Mouse (Mus musculus): ENCODE results near the gene Txnrd3. TPM values are rescaled to one million over a fixed set of nuclear protein-coding genes. Genes with fewer than 3 reads are reported as not detected.

Gene Txnrd3
- total and polyA plus RNA-seq, 3 experiments: 9.0 to 12.9 (median 11.4) TPM

Other genes with a start within 250 kb of the Txnrd3 start
- 10 to 100 TPM; 26.3 to 39.4 TPM for gene Chchd6, start 48.3 kb upstream of the Txnrd3 start, total RNA-seq (2021)
- gene Chchd6, start 48.3 kb upstream of the Txnrd3 start, polyA plus RNA-seq (2012; rRNA removed): 34.2 and 54.1 TPM in 2 replicates
- not detected for gene Vmn1r40, start 63.6 kb downstream of the Txnrd3 start, total RNA-seq (2021)
- not detected in 2 replicates for gene Vmn1r40, start 63.6 kb downstream of the Txnrd3 start, polyA plus RNA-seq (2012; rRNA removed)
- gene Vmn1r41, start 96.8 kb downstream of the Txnrd3 start, total RNA-seq (2021): not detected
- gene Vmn1r41, start 96.8 kb downstream of the Txnrd3 start, polyA plus RNA-seq (2012; rRNA removed): not detected in 2 replicates
- gene Vmn1r42, start 232.4 kb downstream of the Txnrd3 start, total RNA-seq (2021): not detected
- not detected in 2 replicates for gene Vmn1r42, start 232.4 kb downstream of the Txnrd3 start, polyA plus RNA-seq (2012; rRNA removed)
- gene Vmn1r43, start 232.4 kb downstream of the Txnrd3 start, total RNA-seq (2021): not detected
- gene Vmn1r43, start 232.4 kb downstream of the Txnrd3 start, polyA plus RNA-seq (2012; rRNA removed): not detected in 2 replicates
- gene Vmn1r44, start 239.7 kb downstream of the Txnrd3 start, total RNA-seq (2021): not detected
- gene Vmn1r44, start 239.7 kb downstream of the Txnrd3 start, polyA plus RNA-seq (2012; rRNA removed): not detected in 2 replicates

All from adrenal gland, adult 2 months (tissue).